Mouse (Mus musculus) cerebellum, adult 2 months (tissue): ENCODE measurements around the gene Pex26.

Source experiments
- CTCF ChIP-seq: fragments of 200-500 bp; IDR thresholded peaks from 2 replicates; pipeline ENCODE4 v1.5.1; 2011; ENCODE audit warnings: low read depth, mild to moderate bottlenecking, control low read depth, low read length, moderate library complexity, borderline replicate concordance; ENCODE audit not compliant: insufficient read depth
- POLR2A ChIP-seq: fragments of 200-500 bp; IDR thresholded peaks from 2 replicates; pipeline ENCODE4 v1.6.1; 2011; ENCODE audit warnings: low read length, control low read depth, borderline replicate concordance; ENCODE audit not compliant: insufficient read depth

GRCm38 (mm10) chr6:121224993-121225392 lies 41.5 kb downstream of the Pex26 start:
- TF ChIP-seq POLR2A = no peak
- TF ChIP-seq CTCF = no peak
